Mouse (Mus musculus): ENCODE measurements around the gene Gm10643. TPM values are rescaled to one million over a fixed set of nuclear protein-coding genes. Genes with fewer than 3 reads are reported as not detected.

The Gm10643 gene
- polyA plus RNA-seq, 1 experiment from 2014 or later, result 3.1 TPM

GRCm38 (mm10) chr8:84065457-84066072, 628 bp upstream of the Gm10643 start:
- ChIA-PET POLR2A (interaction anchor here (0.7 to 0.9 kb wide), 3 partner anchors 10 to 22 kb away, joined by 3 to 4 read pairs (median 3); no protein-coding TSS in a partner anchor), CTCF (interaction anchor here (1.0 to 1.7 kb wide), 4 partner anchors 10 to 27 kb away, joined by 3 to 4 read pairs (median 4); no protein-coding TSS in a partner anchor)
- no peak for TF ChIP-seq CTCF (IDR thresholded peaks at IDR 0.05)
- no peak for DNase-seq (ENCODE audit: low read depth, low spot score)
- no peaks in the 10 kb centered on the region for H3K27me3 ChIP-seq
- no peak for ATAC-seq
- in situ Hi-C loops (cut with MboI; ENCODE audit: low pct_unique_long_range_greater_than_20kb), result no loop called here

- POLR2A ChIA-PET, result no interaction called here
- in situ Hi-C loops (cut with MboI; ENCODE audit: low pct_unique_long_range_greater_than_20kb), result loop anchor here (5.0 kb wide), 1 partner anchor 52 kb away; the partner anchor contains the start of gene 2210011C24Rik
Observed at GRCm38 (mm10) chr8:84063861-84064610, 901 bp downstream of the Gm10643 start.

GRCm38 (mm10) chr8:84060245-84060644, 4.7 kb downstream of the Gm10643 start:
- no peak for TF ChIP-seq CTCF (IDR thresholded peaks at IDR 0.05)
- ATAC-seq (no peak), DNase-seq (ENCODE audit: low read depth, low spot score) (no peak)
- ChIA-PET POLR2A (no interaction called here), CTCF (no interaction called here)
- in situ Hi-C loops (cut with MboI; ENCODE audit: low pct_unique_long_range_greater_than_20kb), result loop anchor here (5.0 kb wide), 1 partner anchor 48 kb away; the partner anchor contains the start of gene 2210011C24Rik
- no peaks in the 10 kb centered on the region for H3K27me3 ChIP-seq

More at GRCm38 (mm10) chr8:84063861-84064610, 901 bp downstream of the Gm10643 start:
- H3K27me3 ChIP-seq, result no peaks in the 10 kb centered on the region
- CTCF ChIA-PET, result interaction anchor here (0.6 kb wide), 1 partner anchor 35 kb away, joined by 3 read pairs; no protein-coding TSS in a partner anchor
- ATAC-seq (no peak), DNase-seq (ENCODE audit: low read depth, low spot score) (no peak)
- TF ChIP-seq CTCF (IDR thresholded peaks at IDR 0.05), result no peak

GRCm38 (mm10) chr8:84059226-84059625, 5.7 kb downstream of the Gm10643 start:
- in situ Hi-C loops (cut with MboI; ENCODE audit: low pct_unique_long_range_greater_than_20kb), result no loop called here
- CTCF ChIA-PET, result no interaction called here
- DNase-seq (ENCODE audit: low read depth, low spot score) (no peak), ATAC-seq (no peak)
- TF ChIP-seq CTCF (IDR thresholded peaks at IDR 0.05), result no peak
- POLR2A ChIA-PET, result no interaction called here
- no peaks in the 10 kb centered on the region for H3K27me3 ChIP-seq

- in situ Hi-C loops (cut with MboI; ENCODE audit: low pct_unique_long_range_greater_than_20kb), result no loop called here
- POLR2A ChIA-PET, result no interaction called here
Observed at GRCm38 (mm10) chr8:84057827-84058226, 7.1 kb downstream of the Gm10643 start.

GRCm38 (mm10) chr8:84053229-84053628, 11.7 kb downstream of the Gm10643 start:
- ATAC-seq (no peak), DNase-seq (ENCODE audit: low read depth, low spot score) (no peak)
- H3K27me3 ChIP-seq, result peaks cover 4% of the 10 kb centered on the region
- ChIA-PET CTCF (interaction anchor here (1.1 to 1.8 kb wide), 2 partner anchors 12 to 16 kb away, joined by 4 read pairs; partner anchors contain the start of gene Gm10643), POLR2A (no interaction called here)
- in situ Hi-C loops (cut with MboI; ENCODE audit: low pct_unique_long_range_greater_than_20kb), result no loop called here
- TF ChIP-seq CTCF (IDR thresholded peaks at IDR 0.05), result no peak

More at GRCm38 (mm10) chr8:84057827-84058226, 7.1 kb downstream of the Gm10643 start:
- CTCF ChIA-PET, result no interaction called here
- ATAC-seq, result no peak
- DNase-seq (ENCODE audit: low read depth, low spot score), result no peak
- H3K27me3 ChIP-seq, result no peaks in the 10 kb centered on the region
- TF ChIP-seq CTCF (IDR thresholded peaks at IDR 0.05), result no peak

- ChIA-PET CTCF (no interaction called here), POLR2A (no interaction called here)
- peaks cover 4% of the 10 kb centered on the region for H3K27me3 ChIP-seq
- in situ Hi-C loops (cut with MboI; ENCODE audit: low pct_unique_long_range_greater_than_20kb), result no loop called here
- DNase-seq (ENCODE audit: low read depth, low spot score) (no peak), ATAC-seq (no peak)
- no peak for TF ChIP-seq CTCF (IDR thresholded peaks at IDR 0.05)
Observed at GRCm38 (mm10) chr8:84052746-84053145, 12.2 kb downstream of the Gm10643 start.

- CTCF ChIA-PET, result no interaction called here
- ATAC-seq, result no peak
Observed at GRCm38 (mm10) chr8:84048171-84048570, 16.8 kb downstream of the Gm10643 start.

GRCm38 (mm10) chr8:84046505-84046904, 18.4 kb downstream of the Gm10643 start:
- ChIA-PET CTCF (no interaction called here), POLR2A (no interaction called here)
- no peak for TF ChIP-seq CTCF (IDR thresholded peaks at IDR 0.05)
- peaks cover 8% of the 10 kb centered on the region for H3K27me3 ChIP-seq
- no peak for ATAC-seq
- in situ Hi-C loops (cut with MboI; ENCODE audit: low pct_unique_long_range_greater_than_20kb), result no loop called here
- no peak for DNase-seq (ENCODE audit: low read depth, low spot score)

More at GRCm38 (mm10) chr8:84048171-84048570, 16.8 kb downstream of the Gm10643 start:
- H3K27me3 ChIP-seq, result peaks cover 8% of the 10 kb centered on the region
- DNase-seq (ENCODE audit: low read depth, low spot score), result no peak
- in situ Hi-C loops (cut with MboI; ENCODE audit: low pct_unique_long_range_greater_than_20kb), result no loop called here
- TF ChIP-seq CTCF (IDR thresholded peaks at IDR 0.05), result no peak
- POLR2A ChIA-PET, result no interaction called here

- in situ Hi-C loops (cut with MboI; ENCODE audit: low pct_unique_long_range_greater_than_20kb), result no loop called here
- ATAC-seq (no peak), DNase-seq (ENCODE audit: low read depth, low spot score) (no peak)
- CTCF ChIA-PET, result no interaction called here
- POLR2A ChIA-PET, result no interaction called here
- no peak for TF ChIP-seq CTCF (IDR thresholded peaks at IDR 0.05)
- H3K27me3 ChIP-seq, result peaks cover 4% of the 10 kb centered on the region
Observed at GRCm38 (mm10) chr8:84044900-84045299, 20.0 kb downstream of the Gm10643 start, which contains the start of gene Rln3. TSS of gene Rln3 (minus strand) at chr8:84045000.

GRCm38 (mm10) chr8:84044103-84044502, 20.8 kb downstream of the Gm10643 start:
- ATAC-seq (no peak), DNase-seq (ENCODE audit: low read depth, low spot score) (no peak)
- ChIA-PET POLR2A (interaction anchor here (0.6 kb wide), 2 partner anchors 13 to 22 kb away, joined by 3 read pairs; no protein-coding TSS in a partner anchor), CTCF (interaction anchor here (1.0 kb wide), 1 partner anchor 24 kb away, joined by 4 read pairs; no protein-coding TSS in a partner anchor)
- no peak for TF ChIP-seq CTCF (IDR thresholded peaks at IDR 0.05)
- in situ Hi-C loops (cut with MboI; ENCODE audit: low pct_unique_long_range_greater_than_20kb), result no loop called here
- peaks cover 4% of the 10 kb centered on the region for H3K27me3 ChIP-seq
